Mouse (Mus musculus): ENCODE measurements around the gene Rpgrip1l.

Gene Rpgrip1l

DNA sequence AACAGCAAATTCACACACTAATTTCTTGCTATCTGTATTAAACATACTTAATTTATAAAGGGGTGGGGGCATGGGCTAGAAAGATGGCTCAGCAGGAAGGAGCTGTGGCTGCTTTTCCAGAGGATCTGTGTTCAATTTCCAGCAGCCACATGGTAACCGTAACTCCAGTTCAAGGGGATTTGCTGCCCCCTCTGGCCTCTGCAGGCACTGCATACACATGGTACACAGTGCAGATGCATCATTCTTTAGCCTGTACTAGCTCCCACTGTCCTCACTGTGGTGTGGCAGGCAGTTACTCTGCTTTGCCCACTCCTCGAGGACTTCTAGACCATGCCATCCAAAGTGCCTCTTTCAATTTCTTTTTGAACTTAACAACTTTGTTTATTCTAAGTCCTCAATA, 36.7 kb downstream of the Rpgrip1l start:
- no peak for DNase-seq (ENCODE audit: low read depth, low spot score)

DNA sequence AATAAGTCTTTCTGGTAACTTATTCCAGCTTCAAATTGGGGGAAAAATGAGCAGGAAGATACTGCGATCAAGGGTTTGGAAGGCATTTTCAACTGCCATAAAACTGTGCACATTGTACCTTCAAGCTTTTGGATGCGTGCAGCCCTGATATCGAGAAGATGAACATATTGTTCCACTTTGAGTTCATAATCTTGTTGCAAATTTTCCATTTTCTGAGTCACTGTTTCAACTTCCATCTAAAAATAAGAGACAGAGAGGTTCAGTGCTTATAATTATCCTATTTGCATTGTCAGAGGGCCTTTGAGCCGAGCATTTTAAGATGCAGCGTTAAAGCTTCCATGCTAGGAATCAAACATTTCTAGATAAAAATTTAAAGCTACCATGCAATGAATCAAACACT, 39.6 kb downstream of the Rpgrip1l start:
- no peak for DNase-seq (ENCODE audit: low read depth, low spot score)

DNA sequence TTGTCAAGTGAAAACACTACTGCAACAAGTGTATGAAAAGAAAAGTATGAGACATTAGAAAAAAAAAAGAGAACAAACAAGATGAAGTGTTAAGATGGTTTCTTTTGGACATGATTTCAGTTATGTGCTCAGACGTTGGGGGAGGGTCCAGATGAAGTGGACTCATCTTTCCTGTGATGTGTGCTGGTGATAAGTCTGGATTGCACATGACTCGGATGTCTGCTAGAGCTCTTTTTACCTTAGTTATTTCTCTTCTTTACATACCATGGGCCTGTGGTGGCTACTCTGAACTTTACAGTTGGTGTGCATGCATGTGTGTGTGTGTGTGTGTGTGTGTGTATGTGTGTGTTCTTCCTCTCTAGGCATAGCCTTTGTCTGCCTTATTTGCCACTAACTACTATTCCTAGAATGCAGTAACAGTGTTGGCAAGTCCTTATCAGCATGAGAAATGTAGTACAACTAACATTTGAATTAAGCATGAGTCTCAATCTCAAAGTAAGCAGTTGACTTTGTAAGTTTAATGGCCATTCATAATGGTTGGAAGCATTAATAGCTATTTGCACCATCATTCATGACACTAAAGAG, 43.6 kb downstream of the Rpgrip1l start:
- no peak for DNase-seq (ENCODE audit: low read depth, low spot score)

DNA sequence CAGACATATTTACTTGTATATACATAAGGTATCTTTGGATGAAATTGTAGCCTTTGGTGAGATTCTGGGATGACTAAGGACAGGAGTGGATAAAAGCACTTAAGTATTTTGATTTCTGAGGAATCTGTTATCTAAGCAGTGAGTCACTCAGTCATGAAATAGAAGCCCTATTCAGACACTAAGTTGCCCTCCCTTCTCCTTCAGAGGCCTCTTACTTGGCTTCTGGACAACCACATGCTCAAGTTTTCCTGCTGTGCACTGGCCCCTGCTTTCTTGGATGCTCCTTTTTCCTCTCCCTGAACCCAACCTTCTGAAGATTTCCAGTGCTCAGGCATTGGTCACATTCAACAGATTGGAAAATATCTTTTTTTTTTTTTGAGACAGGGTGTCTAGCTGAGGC, 48.5 kb downstream of the Rpgrip1l start:
- DNase-seq (ENCODE audit: low read depth, low spot score): no peak

DNA sequence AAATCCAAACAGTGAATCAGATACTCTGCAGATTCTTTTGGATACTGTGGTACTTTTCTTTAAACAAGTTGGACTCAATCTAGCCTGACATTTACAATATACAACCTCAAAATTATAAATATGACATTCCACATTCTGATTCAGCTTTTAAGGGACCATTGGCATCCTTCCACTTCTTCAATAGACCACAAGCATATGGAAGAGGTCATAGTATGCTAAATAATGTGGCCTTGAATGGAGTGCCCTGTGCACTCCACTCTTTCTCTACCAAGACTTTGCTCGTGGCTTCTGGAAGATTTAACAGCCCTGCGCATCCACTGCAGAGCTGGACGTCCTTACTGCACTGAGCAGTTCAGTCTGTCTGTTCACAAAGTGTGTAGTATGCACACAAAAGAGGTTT, 49.1 kb downstream of the Rpgrip1l start:
- no peak for DNase-seq (ENCODE audit: low read depth, low spot score)

DNA sequence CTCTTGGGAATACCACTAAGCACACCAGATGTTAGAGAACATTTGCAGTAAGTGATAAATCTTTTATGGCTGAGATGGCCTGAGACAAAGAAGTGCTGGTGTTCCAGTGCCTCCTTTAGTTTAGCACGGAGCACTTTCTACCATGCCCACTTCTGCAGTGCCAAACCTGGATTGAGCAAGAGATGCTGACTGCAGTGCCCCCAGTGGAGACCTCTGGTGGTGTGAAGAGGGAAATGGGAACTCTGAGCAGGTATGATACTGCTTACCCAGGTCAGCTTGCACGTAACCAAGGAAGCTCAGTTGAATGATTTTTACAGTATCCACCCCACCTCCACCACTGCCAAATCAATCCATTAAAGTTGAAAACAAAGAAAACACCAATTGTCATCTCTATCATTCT, 51.5 kb downstream of the Rpgrip1l start:
- DNase-seq (ENCODE audit: low read depth, low spot score): no peak

DNA sequence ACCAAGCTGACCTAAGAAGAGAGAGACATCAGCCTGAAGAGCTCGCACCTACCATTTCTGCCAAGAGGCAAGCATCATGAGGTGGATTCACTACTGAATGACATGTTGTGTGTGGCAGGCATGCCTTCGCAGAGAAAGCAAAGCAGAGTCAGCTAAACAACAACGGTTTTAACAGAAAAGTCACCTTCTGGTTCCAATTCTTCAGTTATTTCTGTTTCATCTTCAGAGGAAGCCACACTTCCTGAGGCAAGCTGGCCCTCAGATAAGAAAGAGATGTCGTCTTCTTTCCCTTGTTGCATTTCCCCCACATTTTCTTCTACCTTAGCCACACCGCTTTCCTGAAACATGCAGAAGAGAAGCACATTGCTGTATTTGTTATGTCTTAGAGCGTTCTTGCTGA, 62.1 kb downstream of the Rpgrip1l start:
- DNase-seq (ENCODE audit: low read depth, low spot score): no peak

DNA sequence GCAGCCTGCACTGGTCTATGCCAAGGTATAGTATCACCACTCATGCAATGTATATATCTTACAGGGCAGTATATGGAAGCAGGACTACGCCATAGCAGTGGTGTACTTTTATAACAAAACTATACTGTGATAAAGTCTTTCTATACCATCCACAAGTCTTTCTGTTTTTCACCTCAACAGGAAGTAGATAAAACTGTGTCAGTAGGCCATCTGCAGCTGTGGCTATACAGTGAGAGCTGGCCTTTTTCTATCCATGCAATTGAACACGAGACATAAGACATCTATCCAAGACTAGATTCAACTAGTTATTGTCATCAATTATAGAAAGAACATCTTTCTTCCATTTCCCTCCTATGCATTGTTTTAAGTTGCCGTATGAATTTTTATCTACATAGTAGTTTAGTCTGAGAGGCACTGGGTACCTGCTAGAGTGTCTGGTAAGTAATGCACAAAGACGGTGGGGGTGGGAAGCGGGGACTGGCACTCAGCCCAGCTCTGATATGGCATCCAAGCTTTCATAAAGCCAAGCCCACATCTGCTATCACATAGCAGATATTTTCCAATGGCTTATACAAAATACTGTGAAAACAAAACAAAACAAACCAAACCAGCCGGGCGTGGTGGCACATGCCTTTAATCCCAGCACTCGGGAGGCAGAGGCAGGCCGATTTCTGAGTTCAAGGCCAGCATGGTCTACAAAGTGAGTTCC, 63.1 kb downstream of the Rpgrip1l start:
- no peak for DNase-seq (ENCODE audit: low read depth, low spot score)

DNA sequence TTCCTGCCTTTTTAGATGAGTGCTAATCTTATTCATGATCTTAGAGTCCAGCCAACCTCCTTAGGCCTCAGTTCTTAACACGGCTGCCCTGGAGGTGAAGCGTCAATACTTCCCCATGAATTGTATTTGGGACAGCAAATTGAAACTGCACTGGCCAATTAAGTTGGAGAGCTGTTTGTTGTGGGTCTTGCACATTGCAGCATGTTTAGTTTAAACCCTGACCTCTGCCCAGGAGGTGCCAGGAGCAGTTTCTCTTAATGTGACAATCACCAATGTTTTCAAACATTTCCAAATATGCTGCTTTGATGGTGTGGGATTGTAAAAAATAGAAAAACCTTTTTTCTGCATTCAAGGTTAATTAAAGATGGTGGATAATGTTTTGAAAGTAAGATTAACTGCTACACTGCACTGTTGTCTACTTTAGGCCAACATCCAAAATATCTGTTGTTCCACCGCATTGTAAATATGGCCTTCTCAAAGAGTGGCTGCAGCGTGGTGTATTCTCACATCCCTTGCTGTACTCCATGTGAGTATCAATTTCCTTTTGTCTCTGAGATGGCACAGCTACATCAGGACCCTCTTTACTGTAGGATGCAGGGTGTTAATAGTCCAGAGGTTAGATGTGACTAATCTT, 67.1 kb downstream of the Rpgrip1l start:
- DNase-seq (ENCODE audit: low read depth, low spot score): no peak

DNA sequence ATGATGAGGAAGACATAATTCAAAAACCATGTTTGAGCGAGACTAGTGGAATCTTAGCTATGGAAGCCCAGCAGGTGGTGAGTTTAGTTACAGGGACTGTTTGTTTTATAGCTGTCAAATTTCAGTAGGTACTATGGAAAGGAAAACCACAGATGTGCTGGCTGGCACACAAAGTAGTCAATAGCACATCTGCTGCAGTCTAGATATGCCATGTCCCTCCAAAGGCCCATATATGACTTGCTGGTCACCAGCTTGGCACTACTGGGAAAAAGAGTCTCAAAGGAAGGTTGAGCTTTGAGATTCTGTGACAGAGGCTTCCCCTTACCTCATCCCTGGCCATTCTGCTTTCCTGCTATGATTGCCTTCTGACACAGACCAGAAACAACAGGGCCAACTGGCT, 70.3 kb downstream of the Rpgrip1l start:
- DNase-seq (ENCODE audit: low read depth, low spot score): no peak

DNA sequence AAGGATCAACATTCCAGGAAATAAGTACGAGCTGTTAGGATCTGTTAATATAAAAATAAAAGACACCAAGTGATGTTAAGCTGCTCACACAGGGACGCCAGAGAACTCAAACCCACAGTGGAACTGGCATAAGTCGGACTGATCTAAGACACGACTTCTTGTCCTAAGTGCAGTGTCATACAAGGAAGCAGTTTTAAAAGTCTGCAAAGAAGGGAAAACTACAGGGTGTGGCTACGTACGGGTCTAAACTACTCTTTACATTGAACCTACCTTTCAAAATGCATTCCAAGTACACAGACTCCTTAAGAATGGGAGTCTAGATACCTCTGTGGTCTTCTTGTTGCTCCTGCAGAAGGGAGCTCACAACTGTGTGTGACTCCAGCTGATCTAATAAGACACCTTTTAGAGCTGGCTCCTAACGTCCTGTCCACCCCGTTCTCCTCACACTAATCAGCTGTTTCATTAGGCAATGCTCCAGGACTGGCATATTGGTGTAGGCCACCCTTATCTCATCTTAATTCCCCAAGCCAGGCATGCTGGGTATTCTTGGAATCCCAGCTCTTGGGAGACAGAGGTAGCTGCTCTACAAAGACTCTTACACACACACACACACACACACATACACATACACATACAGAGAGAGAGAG, 71.1 kb downstream of the Rpgrip1l start:
- DNase-seq (ENCODE audit: low read depth, low spot score): no peak

DNA sequence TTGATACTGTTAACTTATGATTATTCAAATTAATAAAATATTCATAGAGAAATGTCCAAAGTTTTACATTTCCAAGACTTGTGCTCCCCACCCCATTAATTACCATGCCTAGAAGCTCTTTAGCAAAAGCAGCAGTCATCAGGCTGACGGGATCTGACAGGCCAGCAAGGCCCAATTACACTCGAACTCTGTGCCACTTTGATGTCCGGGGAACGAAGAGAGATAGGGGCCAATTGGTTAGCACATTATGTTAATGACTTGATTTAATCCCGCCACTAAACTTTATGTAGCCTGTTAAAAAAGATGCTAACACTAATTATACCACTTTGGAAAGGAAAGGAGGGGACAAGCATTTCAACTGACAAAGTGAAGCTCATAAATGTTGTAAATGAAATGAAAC, 71.7 kb downstream of the Rpgrip1l start:
- DNase-seq (ENCODE audit: low read depth, low spot score): no peak

DNA sequence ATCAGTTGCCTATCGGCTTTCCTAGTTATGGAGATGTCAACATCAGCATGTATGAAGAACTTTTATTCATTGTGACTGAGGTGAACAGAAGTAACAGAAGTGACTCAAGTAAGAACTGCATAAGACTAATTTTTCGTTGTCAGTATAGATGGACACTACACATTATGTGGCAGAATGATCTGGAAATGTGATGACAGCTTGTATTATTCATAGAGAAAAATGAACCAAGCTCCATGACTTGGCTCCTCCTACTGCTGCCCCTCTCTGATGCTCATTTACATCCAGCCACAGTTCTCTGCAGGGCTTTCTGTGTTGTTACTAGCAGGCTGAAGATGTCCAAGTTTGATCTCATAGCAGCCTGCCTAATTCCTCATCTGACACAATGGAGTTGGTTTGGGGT, 75.9 kb downstream of the Rpgrip1l start:
- no peak for DNase-seq (ENCODE audit: low read depth, low spot score)

DNA sequence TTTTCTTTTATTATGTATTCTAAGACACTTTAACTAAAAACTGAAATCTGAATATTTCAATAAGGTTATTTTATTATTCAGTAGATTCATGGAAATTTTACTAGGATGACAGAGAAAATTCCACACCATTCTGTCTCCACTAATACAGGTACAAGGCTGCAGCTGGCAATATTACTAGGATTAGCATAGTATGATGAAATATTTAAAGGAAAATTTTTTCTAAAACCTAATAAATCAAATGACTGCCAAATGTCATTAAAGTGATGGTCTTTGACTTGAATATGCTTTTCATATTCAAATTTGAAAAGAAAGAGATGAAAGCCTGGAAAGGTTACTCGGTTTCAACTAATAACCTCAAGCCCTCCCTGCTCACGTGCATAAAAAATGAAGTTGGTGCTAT, 79.0 kb downstream of the Rpgrip1l start:
- DNase-seq (ENCODE audit: low read depth, low spot score): no peak

DNA sequence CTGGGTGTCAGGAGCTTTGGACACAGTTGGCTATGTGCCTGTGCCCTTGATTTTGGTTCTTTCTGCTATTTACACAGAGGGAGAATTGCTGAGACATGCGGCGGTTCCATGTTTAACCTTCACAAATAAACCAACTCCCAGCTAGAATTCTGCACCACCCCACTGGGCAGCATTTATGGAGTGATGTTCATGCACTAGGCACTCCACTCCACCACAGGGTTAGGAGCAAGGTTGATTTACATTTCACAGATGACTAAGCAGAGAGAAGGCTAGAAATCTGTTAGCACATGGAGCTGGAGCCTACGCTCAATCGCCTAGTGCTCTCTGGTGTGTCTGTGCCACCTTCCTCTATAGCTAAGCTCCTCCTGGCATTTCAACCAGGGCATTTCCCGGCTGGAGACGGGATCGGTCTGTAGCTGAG, 85.6 kb downstream of the Rpgrip1l start:
- no peak for DNase-seq (ENCODE audit: low read depth, low spot score)

DNA sequence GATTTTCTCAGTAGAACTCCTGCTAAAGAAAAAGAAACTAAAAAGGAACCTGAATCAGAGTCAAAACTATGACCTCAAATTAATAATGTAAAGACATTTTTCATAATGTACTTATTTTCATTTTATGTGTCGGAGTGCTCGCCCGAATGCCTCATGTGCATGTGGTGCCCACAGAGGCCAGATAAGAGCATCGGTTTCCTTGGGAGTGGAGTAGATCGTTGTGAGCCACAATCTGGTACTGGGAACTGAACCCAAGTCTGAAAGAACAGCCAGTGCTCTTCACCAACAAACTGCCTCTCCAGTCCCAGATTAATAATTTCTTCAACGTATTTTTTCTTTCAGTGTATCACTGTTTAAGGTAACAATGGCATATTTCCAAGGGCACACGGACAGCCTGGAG, 88.8 kb downstream of the Rpgrip1l start:
- DNase-seq (ENCODE audit: low read depth, low spot score): no peak

DNA sequence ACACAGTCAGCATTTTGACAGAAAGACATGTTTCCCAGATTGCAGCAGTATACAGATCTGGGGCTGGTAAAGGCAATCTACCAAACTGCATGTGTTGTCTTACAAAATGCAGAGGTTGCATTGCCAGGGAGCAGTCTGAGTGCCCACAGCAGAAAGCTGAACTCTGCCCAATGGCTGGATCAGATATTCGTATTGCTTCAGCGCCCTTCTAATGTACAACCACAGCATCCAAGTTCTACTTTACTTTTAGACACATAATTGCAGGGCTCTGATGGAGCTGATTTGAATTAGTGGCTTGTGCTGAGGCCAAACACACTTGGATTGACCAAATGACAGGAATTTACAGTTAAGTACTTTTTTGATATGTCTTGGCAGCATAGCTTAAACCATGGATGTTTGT, 91.2 kb downstream of the Rpgrip1l start:
- no peak for DNase-seq (ENCODE audit: low read depth, low spot score)

DNA sequence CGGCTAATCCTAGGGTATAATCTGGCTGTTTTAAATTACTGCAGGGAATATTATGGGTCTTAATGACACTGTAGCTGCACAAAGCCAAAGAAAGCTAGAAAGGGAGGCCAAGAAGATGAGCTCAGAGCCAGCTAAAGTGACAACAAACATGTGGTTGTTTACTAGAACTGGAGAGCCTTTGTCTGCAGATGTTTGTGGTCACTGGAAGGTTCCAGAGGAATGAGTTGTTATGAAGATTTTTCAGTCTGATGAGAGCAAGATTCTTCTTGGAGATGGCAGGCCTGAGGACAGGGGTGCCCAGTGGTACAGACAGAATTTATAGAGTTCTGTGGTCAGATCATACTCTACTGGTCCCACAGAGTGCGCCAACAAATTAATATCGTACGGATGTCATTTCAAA, 94.8 kb downstream of the Rpgrip1l start:
- DNase-seq (ENCODE audit: low read depth, low spot score): no peak

DNA sequence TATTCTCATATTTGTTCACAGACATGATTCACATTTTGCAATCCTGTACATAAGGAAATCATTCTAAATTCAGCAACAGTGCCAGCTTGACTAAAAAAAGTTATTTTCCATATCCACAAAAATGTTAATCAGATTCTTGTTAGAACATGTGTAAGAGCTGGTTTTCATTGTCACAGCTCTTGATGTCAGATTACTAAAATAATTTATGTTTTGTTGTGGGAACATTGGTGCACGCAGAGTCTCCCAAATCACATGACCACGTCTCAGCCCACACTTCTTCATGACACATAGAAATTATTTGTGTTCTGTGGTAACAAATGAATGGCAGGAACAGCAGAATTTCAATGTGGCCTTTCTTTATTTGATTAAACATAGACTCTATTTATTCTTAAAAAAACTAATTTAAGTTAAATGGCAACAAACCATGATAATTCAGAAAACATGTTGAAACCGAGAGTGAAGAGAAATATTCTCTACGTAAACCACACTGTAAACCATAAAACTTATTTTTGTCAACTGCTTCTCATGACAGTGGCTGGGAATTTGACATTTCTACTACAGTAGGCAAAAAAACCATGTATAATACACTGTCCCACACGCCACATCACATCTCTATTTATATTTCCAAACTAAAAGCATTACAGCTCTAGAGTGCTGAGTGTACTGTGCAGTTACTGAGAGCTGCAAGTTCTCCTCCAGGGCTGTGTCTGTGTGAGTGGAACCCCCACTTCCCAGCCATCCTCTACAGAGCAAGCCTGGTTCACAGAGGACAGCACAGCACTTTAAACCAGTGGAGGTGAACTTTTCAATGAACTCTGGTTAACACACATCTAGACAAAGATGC, 95.8 kb downstream of the Rpgrip1l start:
- no peak for DNase-seq (ENCODE audit: low read depth, low spot score)

DNA sequence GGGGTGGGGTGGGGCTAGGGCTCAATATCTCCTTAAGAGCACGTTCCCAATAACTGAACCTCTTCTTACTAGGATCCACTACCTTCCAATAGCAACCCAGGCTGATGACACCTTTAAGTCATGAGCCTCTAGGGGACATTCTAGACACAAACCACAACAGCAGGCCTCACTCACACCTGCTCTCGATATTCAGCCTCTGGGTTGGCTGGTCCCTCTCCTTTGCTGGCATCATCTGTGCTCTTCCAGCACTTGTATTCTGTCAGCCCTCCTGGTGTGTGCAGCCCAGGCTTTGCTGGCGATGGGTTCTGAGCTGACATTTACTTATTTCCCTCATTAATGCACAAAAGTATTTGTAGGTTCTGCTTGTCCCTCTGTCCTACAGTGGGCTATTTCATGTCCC, 98.8 kb downstream of the Rpgrip1l start:
- DNase-seq (ENCODE audit: low read depth, low spot score): no peak

DNA sequence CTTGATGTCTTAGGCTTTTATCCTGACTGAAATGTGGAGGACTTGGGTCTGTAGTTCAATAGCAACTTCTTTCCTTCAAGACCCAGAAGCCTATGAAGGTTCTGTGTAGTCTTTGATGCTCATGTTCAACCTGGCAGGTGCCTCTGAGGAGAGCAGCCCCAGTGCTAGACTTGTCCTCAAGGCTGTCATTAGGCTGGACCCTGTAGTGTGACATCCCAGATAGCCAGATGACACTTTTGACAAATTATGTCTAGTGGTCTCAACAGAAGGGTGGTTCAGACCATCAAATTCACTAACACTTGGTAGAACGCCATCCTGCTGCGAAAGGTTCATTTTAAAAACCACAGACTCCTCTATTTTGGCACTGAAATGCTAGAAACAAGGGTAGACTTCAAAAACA, 100.1 kb downstream of the Rpgrip1l start:
- DNase-seq (ENCODE audit: low read depth, low spot score): no peak

DNA sequence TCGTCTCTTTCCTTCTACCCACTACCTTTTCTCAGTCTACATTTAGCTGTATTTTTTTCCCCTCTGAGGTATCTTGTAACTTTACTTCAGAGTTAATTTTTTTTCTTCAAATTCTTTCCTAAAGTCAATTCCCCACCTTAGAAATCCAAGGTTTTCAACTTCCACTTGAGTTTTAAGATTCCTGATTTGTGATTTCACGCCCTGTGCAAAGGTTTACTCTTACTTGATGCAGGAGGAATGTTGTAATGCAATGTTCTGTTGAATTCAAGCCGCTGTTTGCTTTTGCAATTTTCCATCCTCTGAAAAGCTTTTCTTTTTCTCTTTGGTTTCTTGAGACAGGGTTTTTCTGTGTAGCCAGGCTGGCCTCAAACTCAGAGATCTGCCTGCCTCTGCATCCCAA, 103.4 kb downstream of the Rpgrip1l start:
- no peak for DNase-seq (ENCODE audit: low read depth, low spot score)

Measured in brain, embryonic 18.5 days (tissue).